Mouse (Mus musculus): ENCODE measurements at regions not wholly inside any gene's neighbourhood (a gene's known extent, or its start where the extent isn't known, plus 50 kb on each side); places are given as distances from the start of the nearest gene placed in this dataset.

DNA sequence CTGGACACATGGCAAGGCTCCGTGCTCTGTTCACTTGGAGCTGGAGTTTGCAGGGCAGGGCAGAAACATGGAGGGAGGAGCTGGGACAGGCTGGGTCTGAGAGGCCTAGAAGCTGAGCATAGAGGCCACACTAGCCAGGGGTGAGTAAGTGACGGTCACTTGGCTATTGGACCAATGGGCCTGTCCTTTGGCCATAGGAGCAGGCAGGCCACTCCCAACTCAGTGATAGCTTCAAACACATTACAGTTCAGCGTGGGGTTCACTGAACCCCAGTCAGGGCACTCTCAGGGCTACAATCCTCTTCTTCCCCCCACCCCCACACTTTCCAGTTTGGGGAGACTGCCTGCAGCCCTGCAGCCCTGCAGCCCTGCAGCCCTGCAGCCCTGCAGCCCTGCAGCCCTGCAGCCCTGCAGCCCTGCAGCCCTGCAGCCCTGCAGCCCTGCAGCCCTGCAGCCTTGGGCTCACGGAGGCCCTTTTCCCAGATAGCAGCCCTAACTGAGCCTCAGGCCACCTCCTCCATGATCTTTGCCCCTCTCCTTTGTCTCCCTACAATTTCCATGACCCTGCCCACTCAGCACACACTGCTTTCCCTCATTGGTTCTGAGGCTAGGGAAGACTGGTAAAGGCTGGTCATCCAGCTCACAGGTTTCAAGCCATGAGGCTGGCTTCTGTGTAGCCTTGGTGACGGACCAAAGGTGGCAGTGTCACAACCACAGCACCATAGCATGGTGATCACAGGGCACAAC, 285.3 kb downstream of the Cdh26 start:
- no peak for DNase-seq

DNA sequence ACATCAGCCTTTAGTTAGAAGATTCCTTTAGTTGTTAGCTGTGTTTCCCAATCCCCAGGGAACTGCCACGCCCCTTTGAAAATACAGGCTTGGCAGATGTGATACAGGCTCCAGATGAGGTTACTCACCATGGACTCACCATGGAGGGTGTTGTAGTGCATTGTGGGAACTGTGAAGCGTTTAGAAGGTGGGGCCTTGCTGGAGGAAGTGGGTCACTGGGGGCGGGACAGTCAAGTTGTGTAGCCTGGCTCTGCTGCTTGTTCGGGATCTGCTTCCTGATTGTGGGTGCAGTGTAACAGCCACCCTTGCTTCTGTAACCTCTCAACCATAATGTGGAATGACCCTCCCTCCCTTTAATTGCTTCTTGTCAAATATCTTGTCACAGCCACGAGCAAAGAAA, 287.7 kb downstream of the Cdh26 start:
- DNase-seq, result no peak

DNA sequence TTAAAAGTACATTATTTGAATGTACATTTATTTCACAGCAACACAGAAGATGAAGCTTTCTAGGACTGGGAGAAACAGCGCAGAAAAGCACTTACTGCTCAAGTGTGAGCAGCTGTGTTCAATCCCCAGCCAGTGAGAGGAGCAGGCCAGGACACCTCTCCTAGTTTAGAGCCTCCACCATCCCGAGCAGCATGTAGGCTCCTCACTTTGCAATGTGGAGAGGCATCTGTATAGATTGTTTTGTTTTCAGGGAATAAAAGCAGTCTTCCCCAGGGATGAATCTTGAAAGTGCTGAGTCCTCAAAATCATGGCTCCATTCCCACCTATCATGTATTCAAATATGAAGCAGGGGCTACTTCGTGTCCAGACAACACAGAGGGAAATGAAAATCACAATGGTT, 293.1 kb downstream of the Cdh26 start:
- no peak for DNase-seq

DNA sequence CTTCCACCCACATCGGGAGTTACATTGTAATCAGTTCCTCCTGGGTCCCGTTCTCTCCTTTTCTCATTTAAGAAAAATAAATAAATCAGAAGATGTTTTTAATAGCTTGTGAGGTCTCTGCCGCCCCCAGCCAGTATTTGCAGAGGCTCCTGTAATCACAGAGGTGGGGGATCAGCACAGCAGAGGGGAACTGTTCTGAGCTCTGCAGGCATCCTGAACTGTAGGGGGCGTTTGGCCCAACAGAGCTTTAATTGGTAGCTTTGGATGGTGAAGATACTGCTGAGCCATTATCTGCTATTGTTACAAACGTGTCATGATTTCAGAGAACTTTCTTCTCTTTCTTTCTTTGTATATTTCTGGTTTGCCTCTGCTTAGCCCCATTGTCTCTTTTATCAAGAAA, 293.9 kb downstream of the Cdh26 start:
- no peak for DNase-seq

DNA sequence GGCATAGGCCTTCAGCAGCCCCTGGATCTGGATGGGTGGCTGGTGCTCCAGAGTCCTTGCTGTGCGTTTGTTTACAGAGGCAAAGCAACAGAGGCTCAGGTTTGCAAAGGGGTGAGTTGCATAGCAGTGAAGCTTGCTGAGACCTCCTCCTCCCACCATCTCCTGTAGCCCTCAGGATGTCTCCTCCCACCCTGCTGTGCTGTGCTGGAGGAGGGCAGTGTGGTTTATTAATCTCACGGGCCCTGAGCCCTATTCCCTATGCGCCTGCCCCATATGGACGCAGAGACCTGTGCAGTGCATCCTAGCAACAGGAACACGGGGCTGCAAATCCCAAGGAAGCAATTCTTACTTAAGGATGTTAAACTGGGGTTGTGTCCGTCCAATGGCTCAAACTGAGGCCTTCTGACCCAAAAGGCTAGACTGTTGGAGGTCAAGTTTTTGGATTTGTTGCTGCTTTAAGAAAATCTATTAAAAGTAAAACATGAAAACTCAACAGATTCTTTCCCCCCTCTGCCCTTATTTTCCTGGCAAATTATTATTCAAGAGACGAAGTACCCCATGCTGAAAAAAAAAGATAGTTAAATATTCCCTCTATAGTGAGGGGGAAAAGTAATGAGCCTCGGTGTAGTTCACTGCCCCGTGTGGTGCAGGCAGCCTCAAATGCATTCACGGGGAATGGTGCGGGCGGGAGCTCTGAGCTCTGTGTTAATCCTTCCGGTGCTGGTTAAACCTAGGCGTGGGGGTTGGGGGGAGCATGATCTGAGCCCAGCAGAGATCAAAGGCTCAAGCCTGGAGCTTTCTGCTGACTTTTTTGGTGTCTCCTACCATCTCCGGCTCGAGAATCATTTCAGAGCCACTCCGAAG, 297.8 kb downstream of the Cdh26 start:
- DNase-seq, result no peak

DNA sequence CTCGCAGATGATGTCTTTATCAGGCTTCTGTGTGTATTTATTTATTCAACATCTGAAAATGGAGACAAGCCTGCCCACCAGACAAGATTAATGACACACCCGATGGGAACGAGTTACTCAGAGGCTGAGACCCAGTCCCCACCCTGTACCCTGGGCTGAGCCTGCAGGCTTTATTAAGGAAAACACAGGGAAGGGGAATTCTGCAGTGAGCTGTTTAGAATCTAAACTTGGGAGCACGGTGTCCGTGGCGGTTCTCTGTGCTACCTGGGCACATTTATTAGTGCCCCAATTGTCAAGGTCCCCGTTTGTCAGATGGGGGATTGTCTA, 298.4 kb downstream of the Cdh26 start:
- no peak for DNase-seq

DNA sequence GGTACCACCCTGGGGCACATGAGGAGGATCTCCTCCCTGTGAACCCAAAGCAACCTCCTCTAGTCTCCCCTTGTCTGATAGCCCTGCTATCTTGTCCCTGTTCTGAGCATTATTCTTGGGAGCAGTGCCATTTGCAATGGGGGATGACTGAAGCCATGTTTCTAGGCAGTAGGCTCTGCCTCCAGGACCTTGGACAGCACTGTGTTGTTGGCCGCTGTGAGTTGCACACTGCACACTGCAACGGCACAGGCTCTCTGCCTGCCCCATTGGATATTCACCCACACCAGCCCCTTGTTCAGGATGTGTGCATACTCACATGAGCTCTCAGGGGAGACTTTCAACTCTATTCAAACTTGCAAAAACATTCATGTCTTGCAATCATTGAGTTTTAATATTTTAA, 304.8 kb downstream of the Cdh26 start:
- no peak for DNase-seq

DNA sequence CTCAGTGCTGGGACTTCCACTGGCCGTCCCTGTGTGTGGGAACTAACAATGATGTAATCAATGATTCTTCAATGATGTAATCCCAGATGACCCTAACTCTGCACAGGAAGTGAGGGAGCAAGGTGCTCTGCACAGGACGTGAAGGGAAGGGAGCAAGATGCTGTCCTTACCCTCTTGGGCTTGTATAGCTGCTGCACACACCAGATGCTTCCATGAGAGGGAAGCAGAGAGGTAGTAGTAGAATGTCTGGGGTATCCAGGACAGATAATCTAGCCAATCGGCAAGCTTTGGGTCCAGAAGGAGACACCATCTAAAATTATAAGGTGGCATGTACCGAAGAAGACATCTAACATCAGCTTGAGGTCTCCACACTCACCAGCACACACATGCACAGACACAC, 314.3 kb downstream of the Cdh26 start:
- no peak for DNase-seq

DNA sequence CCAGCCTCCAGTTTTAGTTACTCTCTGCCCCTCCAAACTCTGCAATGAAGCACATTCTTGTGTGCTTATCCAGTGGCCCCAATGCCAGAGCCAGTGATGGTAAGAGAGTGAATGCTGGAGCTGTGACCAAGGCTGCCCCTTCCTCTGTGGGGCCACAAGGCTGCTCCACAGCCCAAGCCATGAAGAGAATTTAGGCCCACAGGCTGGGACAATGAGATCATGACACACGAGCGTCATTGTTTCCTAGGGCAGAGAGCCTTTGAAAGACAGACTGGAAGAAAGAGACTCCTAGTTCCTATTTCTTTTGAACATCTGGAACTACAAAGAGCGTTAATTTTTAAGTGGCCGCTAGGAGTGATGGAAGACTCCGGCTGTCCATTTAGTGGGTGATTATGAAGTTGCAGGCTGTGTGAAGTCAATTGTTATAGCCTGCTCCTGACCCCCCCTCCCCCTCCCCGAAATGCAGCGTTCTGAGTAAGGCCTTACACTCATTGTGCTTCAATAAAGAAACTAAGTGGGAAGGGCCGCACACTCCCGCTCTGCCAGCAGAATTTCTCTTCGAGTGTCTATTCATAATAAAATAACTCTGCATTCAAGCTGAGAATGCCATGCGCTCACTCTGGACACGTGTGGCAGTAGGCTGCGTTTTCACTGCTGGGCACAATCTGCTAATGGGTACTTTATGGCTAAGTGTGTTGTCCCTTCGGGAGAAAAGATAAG, 315.1 kb downstream of the Cdh26 start:
- no peak for DNase-seq

DNA sequence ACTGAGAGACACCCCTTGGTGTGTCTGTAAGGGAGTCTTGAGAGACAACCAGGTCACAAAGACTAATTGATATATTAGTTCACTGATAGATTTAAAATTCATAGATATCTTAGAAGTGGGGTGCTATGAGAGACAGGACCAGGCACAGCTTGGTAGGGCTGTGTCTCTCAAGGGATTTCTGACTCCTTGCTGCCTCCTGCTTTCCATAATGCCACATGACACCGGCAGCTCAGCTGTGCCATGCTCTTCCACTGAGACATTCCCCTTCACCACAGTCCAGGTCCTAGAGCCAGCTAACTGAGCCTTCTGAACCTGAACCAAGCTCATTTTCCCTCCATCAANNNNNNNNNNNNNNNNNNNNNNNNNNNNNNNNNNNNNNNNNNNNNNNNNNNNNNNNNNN, 320.9 kb downstream of the Cdh26 start:
- DNase-seq, result no peak

DNA sequence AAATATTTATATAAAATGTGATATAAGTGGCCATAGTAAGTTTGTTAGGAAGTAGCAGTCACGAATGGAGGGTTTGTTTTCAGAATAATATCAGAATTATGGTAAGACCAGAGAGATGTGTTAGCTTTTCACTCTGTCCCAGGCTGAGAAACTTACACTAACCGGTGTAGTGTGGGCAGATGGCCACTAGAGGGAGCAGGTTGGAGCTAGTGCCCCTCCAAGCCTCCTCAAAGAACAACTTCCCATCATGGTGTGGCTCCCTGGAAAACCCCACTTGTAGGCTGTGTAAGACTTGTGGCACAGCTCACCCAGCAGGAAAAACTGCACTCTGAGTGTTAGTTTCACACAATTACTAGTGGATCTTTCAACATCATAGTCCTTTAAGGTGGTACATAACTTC, 328.0 kb downstream of the Cdh26 start:
- DNase-seq, result no peak

DNA sequence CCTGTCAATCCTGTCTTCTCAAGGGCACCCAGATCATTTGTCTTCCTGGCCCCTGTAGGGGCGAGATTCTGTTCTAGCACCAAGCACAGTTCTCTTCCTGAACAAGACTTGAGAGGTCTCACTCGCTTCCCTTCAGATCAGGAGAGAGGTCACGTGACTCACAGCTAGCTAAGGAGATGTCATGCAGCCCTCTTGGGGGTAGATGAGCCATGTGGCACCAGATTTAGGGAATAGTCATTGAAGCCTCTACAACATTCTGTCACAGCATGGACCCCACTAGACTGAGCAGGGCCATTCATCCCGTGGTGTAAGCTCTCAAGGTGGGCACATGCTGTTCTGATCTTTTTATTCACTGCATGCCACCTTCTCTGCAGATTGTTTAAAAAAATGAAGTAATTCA, 338.2 kb downstream of the Cdh26 start:
- DNase-seq, result peak; percentile 4

DNA sequence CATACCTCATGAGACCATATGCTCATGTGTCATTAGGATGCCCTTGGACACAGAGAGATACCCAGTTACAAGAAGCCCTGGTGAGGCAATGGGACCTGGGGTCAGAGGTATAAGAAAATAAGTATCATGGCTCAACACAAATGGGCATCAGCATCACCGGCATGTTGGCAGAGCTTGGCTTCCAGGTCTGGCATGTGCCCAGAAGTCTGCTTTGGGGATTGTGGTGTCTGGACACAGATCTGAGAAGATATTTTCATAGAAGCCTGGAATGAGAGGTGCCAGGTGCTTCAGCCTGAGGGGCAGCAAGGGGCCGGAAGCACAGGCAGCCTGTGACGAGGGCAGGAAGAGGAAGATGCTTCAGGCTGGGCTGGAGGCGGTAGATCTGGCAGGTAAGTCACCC, 338.7 kb downstream of the Cdh26 start:
- DNase-seq, result peak; percentile 21

DNA sequence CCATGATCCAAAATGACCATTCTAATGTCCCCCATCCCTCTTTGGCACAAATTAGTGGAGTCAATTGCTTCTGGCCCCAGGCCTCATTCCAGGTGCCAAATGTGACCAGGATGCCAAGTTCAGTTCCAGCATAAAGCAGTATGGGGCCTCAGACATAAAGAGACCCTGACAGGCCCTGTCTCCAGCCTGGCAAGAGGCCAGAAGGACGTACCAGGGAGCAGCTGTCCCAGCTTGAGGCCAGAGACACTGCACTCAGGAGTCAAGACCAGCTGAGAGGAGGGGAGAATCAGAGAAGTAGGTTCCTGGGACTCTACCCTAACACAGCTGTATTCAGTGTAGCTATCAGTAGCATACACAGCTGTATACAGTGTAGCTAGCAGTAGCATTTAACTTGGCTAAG, 341.1 kb downstream of the Cdh26 start:
- no peak for DNase-seq

DNA sequence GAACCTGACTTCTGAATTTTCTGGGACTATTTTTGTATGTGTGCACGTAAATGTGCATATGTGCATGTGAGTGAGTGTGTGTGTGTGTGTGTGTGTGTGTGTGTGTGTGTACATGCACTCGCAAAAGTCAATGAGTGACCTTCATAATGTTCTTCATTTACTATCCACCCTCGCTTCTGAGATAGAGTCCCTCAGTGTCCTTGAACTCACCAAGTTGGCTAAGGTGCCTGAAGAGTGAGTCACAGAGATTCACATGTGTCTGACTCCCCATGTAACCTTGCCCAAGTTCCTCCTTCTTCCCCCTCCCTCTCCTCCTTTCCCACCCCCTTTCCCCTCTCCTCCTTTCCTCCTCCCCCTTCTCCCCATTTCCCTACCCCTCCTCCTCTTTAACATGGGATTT, 341.6 kb downstream of the Cdh26 start:
- DNase-seq, result no peak

DNA sequence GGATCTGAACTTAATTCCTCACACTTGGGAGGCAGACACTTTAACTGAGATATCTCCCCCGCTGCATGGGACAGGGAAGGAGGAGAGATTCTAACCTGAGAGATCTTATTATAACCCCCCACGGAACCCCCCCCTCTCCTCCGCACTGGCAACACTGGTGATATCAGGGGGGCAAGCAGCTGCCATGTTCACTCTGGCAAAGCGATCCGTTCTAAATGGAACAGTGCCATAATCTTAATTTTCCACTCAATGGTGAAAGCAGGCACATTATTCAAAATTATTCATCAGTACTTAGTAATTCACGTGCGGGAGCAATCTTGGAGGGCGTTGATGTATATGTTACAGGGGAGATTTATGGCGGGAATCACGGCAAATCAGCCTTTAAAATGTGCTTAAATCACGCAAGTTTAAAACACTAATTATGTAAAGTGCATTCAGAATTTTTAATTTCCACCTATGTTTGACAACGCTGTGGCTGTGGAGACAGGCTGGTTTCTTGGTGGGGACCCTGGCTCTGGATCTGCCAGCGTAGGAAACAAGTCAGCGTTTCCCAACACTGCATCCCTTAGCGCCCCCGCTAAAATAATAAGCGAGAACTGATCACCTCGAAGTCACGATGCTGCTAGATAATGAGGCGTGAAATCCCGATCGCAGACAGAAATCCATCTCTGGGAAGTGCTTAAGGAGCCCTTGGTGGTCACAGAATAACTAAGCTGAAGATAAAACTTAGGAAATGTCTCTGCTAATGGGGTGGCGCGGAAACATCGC, 354.7 kb downstream of the Cdh26 start:
- DNase-seq, result no peak

DNA sequence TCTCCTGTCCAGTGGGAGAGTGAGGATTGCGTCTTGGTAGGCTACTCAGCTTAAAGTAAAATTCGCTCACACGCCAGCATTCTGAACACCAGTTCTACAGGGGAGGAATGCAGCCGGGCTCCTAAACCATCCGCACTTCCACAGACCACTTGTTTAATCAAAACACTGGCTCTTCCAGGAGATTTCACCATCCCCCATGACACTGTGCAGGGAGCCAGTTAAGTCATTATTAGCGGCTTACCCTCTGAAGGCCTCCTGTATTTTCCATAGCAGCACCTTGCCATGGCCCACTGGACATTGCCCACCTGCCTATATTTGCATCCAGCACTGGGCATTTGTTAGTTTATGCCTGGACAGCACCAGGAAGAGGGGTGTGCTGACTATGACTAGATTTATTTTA, 355.5 kb downstream of the Cdh26 start:
- no peak for DNase-seq

DNA sequence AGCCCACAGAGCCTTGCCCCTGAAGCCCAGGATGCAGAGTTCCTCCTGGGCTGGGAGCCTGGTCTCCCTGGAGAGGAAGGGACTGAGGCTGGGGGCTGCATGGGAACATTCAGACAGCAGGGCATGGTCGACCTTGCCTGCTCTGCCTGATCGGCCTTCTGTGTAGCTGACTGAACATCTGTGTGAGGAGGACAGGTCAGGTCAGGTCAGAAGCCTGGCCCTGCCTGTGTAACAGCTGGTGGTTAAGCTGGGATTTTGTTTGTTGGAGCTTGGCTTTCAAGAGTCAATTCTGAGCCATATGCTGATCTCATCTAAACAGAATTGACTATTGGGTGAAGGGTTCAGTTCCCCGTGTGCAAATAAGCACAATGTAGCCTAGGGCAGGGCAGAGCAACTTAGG, 365.5 kb downstream of the Cdh26 start:
- DNase-seq, result no peak

DNA sequence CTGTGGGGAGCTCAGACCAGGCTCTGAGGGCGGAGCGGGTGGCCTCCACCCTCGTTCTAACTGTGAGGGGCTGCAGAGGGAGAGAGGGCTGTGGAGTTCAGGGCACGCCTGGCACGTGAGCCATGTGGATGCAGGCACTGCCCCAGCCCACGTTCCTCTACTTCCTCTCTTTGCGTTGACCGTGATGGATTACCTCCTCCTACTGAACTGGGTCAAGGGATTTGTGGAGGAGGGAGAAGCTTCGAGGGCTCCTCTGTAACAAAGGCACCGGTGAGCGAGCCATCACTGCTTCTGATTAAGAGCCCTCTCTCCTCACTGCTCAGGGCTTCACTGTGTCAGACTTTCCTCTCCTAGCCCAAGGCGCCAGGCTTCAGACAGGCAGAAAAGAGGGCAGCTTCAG, 371.1 kb downstream of the Cdh26 start:
- no peak for DNase-seq

DNA sequence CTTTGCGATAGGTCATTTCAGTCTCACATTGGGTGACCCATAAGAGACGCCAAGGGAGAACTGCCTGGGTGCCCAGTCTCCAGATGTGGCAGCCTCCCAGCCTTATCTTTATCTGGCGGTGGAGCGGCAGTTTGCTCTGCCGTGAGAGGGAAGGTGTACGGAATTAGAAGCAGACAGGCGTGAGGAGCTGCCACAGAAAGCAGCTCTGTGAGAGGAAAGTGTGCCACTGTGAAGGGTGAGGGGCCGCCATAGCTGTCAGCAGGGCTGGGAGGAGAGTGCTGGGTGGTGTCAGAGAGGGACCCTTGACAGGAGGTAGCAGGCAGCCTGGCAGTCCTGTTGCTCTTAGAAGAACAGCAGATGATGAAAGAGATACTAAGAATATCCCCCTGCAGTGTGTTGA, 375.0 kb downstream of the Cdh26 start:
- DNase-seq, result no peak

DNA sequence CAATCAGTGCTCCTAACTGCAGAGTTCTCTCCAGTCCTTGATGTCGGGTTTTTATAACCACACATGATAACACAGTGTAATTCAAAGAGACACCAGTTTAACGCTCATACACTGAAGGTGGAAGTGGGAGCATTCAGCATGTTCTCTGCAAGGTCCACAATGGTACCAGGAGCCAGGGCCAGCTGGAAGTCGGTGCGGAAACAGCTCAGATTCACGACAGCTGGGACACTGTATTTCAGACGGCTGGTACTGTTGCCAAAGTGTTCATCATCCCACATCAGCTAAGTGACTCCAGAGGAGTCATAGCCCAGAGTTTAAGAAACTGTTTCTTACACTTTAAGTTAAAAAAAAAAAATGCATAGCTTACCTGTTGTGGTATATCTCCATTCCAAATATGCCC, 391.2 kb downstream of the Cdh26 start:
- no peak for DNase-seq

DNA sequence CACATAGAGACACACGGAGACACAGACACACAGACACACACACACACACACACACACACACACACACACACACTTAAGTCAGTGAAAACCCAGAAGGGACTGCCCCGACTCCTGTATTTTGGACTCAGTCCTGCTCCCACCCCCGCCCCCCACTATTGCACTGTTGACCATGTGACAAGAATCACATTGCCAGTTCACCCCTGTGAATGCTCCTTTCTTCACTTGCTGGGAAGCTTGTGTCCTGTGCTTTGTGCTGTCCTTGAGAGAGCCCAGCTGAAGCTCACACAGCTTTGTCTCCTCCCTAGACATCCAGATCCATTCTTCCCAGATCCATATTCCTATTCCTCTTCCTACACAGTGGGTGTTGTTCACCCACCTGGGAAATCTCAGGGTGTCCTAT, 400.0 kb downstream of the Cdh26 start:
- DNase-seq, result no peak

DNA sequence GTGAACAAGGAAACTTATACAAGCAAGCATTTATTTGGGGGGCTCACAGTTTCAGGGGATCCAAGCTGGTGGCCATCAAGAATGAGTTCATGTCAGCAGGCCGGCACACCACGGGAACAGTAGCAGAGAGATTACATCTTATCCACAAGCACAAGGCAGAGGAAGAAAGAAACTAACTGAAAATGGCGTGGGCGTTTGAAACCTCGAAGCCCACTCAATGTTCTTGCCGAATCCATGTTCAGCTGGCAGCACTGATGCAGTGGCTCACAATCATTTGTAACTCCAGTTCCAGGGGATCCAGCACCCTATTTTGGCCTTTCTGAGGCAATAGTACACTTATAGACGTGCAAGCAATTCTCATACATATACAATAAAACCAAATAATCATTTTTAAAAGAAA, 404.7 kb downstream of the Cdh26 start:
- no peak for DNase-seq
